Mouse (Mus musculus) B cell, adult 2 months (primary cell): ENCODE results near the gene Slc39a9.

Experiments used
- DNase-seq, 2 experiments: peaks; one replicate each; pipeline ENCODE4 v3.0.0; 2022

Gene Slc39a9

DNA sequence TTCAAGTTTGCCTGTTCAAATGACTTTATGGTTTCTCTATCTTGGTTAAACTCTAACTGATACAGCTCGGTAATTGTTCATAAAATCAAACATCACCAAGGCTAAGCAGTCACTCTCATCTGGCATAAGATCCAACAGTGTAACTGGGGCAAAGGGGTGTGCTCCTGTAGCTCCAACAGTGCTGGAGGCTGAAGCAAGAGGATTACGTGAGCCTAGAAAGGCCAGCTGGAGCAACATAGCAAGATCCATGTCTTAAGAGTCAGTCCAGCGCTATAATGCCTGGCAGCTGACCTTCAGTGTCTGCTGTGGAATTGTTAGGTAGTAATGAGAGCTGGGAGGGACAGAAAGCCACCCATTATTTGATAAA lies 11.0 kb downstream of the Slc39a9 start:
- DNase-seq = no peak

DNA sequence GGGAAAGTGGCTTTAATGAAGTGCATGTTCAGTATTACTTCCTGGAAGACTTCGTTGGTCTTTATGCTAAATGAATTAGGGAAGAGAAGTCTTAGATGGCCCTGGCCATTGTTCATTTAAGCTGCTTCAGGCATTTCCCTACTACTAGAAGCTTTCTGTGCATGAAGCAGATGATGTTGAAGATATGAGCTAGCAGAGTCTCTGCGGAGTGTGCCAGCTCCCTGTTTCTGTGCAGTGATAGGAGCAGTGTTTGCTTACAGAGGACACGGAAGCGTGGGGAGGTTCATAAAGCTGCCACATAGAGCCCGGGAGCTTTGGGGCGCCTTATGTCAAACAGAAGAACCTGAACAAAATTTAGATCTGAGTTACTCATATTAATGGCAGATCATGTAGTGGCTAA lies 15.0 kb downstream of the Slc39a9 start:
- no peak for DNase-seq

DNA sequence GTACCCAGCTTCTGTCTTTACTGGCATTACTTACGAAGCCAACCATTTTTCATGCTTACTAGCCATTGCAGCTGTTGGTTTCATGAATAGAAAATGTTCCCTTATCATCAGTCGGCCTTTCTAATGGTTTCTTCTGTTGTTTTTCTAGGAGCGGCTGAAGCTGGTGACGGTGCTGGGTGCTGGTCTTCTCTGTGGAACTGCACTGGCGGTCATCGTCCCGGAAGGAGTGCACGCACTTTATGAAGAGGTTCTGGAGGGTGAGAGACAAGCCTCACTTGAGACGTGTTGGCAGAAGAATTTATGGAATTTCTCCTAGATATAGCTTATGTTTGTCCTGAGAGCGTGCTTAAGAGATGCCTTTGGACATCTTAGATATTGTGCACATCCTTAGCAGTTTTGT lies 18.6 kb downstream of the Slc39a9 start:
- no peak for DNase-seq

DNA sequence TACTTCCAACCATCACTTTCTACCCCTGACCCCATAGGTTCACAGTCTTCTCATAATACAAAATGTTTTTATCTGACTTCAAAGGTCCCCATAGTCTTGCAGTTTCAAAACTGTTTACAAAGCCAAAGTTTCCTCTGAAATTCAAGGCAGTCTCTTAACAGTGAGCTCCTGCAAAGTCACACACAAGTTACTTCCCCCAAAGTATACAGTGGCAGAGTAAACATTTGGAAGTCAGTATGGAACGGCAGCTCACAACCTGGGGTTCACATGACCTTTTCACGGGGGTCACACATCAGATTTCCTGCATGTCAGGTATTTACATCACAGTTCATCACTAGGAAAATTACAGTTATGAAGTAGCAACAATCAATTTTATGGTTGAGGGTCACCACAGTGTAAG lies 20.3 kb downstream of the Slc39a9 start:
- no peak for DNase-seq

DNA sequence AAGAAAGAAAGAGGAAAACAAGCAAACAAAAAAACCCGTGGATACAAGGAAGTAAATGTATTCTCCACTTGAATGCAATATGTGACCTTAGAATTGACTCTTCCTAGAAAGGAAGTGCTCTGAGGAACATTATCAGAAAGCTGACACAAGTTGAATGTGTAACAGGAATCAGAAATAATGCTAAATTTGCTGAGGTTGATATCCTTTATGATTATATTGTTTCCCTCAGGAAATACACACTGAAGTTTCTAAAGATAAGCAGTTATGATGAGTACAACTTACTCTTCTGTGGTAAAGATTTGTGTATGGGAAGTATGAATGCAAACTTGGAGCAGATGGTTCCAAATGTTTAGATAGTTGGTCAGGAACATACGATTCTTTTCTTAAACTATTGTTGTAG lies 24.7 kb downstream of the Slc39a9 start:
- no peak for DNase-seq

DNA sequence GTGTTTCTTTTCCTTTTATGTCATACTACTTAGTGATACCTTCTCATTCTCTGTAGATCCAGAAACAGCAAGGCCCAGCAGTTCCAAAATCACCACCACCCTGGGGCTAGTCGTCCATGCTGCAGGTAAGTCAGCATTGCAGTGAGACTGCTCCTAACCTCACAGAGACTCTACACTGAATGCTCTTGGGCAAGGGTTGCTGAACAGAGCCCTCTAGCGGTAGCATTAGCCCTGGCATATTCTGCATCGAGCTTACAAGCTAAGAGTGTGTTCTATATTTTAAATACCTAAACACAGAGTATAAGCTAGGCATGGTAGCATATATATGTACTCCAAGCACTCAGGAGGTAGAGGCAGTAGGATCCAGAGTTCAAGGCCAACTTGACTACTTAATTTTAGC lies 29.5 kb downstream of the Slc39a9 start:
- peak; percentile 38 to 46 for DNase-seq

DNA sequence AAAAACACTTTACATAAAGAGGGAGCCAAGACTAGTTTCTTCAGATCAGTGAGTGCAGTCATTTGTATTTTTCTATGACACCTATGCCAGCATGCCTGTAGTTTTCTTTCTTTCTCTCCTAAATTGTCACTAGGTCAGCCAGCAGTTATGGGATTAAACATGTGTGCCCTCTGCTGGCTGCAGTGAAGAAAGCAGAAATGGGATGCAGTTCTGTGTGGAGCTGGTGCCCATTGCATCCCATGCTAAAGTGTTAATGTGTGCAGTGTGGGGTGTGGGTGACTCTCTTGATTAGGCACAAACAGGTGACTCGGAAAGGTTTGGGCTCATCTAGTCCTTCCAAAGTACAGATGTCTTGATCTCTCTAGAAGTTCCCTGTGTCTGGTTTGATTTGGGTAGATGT lies 37.7 kb downstream of the Slc39a9 start:
- peak; percentile 5 to 14 for DNase-seq

DNA sequence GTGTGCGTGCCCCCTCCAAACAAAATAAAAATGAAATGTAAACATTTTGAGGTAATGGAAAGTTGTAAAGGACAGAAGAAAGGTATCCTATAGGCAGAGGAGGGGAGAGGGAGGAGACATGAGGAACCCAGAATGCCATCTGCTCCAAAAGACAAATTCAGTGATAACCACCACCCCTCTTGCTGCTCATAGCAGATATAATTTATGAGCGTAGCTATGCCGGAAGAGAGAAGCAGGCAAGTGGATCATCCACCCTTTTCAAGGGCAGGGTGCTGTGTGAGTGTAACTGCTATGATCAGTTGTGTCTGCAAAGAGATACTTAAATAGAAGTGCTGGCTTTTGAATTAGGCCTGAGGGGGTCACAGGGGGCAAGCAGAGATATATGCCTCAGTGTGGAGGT lies 39.9 kb downstream of the Slc39a9 start:
- DNase-seq = no peak

DNA sequence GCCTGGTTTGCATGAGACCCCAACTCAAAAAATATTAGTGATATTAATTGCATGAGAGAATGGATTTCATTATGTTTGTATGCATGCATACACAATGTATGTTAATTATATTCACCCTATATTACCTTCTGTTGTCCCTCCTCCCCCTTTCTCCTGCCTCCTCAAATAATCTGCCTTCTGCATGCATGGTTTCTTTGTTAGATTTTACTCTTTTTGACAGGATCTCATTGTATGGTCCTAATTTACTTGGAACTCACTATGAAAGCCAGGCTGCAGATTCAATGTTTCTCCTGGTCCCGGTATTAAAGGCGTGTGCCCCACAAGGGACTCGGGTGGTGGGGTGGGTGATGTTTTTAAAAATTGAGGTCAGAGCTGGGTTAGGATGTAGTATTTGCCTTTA lies 40.6 kb downstream of the Slc39a9 start:
- no peak for DNase-seq

DNA sequence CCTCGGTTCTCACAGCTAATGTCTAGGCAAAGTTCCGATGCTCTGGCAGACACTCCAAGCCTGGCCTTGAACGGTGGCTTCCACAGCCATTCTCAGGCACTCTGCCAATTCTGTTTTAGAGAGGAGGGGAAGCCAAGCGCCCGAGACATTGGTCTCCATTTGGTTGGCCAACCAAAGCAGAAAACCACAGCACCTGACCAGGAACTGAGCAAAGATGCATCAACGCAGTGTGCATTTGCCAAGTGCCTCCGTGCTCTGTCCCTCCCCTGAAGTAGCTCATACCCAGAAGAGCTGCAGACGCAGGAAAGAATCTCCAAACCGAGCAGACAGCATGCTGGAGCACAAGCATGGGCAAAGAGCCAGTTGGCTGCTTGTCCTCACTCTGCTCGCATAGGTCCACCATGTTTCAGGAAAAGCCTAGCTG lies 44.1 kb downstream of the Slc39a9 start:
- no peak for DNase-seq

DNA sequence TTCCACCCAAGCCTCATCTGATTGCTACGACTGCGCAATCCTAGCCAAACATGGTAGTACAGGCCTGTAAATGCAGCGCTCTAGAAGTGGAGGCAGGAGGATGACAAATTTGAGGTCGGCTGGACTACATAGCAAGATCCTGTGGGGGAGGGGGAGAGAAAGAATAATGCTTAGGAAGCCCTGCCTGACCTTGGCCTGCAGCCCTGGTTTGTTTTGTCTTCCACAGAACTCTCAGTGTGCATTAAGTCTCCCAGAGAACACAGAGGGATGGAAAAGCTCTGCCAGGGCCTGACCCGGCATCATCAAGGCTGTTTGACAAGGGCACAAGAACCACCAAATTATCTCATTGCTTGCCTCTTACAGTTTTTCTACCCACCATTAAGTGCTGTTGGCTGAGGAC lies 46.0 kb downstream of the Slc39a9 start:
- no peak for DNase-seq

DNA sequence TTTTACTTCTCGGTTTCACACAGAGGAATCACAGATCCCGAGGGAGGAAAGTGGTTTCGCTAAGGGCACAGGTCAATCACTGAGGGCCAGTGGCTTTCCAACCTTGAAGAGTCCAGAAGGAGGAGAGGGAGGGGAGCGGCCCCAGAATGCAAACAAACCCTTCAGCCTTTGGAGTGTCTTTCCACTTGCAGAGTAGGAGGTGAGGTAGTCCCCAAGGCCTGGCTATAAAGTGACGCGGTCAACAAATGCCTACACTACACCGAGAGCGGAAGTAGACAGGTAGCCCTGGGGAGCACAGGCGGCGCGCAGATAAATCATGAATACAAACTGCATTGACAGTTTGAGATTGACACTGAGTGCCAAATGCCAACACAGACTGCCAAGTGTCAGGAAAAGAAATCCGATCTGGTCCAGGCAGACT lies 48.0 kb downstream of the Slc39a9 start:
- DNase-seq = peak; percentile 20 to 23

DNA sequence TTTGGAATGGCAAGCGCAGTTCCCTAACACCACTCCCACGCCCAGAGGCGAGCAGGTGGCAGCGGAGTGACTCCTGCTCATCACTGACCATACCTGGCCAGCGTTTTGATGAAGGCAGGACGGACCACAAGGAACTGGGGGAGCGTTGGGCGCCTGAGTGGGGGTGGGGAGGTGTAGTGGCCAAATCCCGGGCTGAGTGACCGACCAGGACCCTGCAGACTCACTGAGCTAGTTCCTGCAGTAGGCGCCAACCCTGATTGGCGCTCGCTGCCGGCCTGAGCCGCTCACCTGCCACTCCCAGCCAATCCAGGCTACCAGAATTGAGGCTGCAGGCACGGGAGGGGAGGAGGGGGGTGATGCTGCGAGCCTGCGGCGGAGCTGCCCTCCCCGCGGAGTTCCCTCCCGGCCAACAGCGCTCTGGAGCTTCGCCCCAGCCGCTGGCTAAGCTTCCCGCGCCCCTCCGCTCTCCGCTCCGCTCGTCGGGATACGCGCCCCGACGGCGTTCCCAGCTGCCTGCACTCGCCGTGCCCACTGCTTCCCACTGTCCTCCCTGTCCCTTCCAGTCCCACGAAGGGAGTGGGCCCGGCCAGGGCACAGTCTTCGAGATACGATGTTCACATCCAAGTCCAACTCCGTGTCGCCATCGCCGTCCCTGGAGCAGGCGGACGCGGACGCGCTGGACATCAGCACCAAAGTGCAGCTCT lies 48.7 kb downstream of the Slc39a9 start, which contains the start of gene Plekhd1:
Gene Plekhd1 (plus strand): TSS at position 323 of the 704 bp plus-strand sequence.
- peak in 1 of 2 experiments; percentile 23 for DNase-seq

DNA sequence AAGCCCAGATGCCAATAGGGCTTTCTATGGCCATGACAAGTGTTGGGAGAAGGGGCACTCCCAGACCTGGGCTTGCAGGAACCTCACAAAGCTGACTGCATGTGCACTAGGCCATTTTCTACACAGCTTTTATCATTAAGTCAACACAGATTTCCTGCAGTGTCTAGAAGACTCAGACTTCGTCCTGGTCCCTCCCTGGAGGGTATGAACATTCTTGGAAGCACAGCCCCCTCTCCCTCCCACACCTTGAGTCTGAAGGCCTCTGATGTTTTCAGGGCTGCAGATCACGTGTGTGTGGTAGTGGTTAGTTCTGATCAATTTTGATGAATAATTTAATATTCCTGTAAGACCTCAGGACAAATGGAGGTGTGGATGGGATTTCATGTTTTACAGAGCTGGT lies 50.0 kb downstream of the Slc39a9 start:
- DNase-seq = no peak

DNA sequence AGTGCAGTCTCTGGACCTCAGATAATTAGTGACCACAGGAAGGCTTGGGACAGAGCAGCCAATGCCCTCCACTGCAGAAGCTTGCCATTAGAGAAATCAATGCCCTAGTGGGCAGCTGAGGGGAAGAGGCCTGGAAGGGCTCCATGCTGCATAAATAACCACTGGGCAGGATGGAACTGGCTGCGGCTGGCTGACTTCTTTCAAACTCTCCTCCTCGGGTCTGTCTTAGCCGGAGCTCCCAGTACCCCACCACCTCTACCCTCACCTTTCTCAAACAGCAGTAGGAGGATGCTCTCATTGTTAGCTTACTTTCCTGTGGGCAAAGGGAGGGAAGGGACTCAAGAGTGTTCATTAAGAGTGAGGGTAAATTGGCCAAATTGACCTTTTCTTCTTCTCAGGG lies 51.3 kb downstream of the Slc39a9 start:
- no peak for DNase-seq

DNA sequence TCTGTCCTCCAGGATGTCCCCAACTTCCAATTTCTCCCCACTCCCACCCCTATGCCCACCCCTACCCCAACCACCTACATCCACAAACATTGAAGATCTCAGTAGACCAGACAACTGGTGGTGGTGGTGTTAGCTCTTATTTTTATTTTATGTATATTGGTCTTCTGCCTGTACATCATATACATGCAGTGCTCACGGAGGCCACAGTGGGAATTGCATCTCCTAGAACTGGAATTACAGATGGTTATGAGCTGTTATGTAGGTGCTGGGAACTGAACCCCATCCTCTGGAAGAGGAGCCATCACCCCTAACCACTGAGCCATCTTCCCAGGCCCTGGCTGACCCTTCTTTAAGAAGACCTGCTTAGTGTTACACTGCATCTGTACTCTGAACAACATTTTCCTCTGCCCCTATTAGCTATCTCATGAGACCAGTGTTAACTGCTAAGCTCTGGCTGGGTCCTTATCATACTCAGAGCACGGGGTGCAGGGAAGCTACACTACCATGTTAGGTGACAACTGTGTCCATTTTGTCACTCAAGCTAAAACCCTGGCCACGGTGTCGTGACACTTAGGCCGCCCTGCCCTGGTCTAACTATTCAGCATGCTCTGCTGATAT lies 55.0 kb downstream of the Slc39a9 start:
- no peak for DNase-seq

DNA sequence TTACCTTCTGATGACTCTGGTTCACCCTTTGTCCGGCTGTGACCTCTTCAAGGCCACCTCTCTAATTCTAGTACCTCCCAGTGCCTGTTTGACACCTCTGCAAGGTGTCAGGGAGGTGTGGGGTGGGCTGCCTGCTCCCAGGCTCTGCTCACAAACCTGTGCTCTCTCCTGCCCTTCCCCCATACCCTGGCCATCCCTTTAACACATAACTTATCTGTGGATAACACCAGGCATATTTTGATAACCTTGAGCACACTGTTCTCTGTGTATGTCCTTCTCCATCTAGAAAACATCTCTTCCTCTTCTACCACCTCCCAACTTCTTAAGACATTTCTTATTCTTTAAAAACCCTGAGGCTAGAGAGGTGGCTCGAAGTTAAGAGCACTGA lies 55.5 kb downstream of the Slc39a9 start:
- no peak for DNase-seq

DNA sequence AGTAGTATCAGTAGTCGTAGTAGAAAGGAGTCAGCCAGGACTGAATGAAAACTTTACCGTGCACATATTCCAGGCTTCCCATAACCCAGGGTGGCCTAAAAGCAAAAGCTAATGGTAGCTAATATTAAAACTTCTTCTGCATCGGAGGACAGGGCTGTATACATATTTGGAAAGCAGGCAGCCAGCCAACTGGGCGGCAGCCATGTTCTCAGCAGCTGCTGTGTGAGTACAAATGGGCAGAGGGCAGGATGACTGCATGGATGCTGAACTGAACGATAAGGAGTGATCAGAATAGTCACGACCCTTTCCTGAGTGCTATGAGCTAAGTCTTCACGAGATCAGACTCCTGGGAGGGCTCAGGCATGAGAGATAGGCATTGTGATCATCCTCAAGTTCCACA lies 57.6 kb downstream of the Slc39a9 start:
- no peak for DNase-seq

DNA sequence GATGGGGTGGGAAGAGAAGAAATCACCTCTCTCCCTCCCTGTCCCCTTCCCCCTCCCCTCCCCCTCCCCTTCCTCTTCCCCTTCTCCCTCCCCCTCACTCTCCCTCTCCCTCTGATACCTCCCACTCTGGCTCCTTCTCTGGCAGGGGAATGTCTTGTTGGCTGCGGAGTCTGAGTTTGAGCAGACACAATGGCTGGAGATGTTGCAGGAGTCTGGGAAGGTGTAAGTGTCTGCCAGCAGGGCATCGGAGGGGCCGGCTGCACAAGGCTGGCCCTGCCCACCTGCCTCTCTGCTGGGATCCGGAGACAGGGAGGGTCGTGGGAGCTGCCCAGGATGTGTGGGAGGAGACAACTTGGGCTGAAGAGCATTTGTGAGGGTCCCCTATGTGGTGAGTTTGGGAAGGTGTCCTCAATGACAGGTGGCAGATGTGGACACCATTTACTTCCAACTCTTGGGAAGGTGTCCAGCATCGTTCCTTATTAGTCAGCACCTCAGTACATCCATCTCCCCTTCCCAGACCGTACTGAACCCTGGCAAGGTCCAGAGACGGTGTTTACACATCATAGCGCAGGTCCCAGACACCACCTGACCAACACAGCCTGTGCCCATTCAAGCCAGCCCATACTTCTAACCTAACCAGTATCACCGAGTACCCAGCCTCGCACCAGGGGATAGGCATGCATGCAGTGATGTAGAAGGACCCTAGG lies 62.7 kb downstream of the Slc39a9 start:
- DNase-seq = no peak

DNA sequence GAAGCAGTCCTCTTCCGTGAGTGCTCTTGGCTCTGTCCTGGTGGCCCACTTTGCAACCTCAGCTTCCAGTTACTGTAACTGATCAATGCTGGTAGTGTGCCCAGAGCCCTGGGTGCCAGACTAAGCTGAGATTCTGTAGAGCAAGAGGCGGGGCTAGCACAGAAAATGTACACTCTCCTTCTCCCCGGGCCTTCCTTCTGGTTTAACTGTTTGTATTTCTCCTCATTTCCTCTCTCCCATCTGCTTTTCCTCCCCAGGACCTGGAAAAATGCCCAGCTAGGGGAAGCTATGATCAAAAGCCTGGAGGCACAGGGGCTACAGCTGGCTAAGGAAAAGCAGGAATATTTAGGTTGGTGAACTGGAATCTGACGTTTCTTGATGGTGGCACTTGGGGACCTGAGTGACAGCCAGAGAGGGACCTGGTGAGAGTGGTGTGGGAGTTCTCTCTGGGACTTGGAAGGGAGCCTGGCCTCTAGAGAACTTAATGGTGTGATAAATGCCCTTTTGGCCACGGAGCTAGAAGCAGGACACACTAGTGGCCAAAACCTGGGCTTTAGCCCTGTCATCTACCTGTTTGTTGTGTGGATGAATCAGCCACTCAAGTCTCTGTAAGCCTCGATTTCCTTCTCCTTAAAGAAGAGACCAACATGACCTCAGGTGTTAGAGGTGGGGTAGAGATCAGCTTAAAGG lies 63.4 kb downstream of the Slc39a9 start:
- no peak for DNase-seq

DNA sequence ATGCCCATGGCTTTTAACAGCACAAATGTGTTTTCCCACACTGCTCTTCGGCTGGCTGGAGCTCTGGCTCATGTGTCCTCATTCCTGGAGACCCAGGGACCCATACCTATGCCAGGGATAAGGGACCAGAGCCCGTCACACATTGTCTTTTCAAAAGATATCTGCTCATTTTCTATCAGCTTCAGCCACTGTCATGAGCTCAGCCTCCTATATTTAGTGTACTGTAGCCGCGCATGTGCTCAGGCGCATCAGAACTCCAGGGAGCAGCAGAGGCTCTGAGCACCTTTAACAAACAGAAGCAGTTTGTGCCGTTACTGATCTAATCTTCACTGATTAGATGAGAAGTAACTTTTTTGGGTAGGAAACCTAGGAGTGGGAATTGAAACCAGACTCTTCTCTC lies 72.2 kb downstream of the Slc39a9 start:
- DNase-seq = no peak

DNA sequence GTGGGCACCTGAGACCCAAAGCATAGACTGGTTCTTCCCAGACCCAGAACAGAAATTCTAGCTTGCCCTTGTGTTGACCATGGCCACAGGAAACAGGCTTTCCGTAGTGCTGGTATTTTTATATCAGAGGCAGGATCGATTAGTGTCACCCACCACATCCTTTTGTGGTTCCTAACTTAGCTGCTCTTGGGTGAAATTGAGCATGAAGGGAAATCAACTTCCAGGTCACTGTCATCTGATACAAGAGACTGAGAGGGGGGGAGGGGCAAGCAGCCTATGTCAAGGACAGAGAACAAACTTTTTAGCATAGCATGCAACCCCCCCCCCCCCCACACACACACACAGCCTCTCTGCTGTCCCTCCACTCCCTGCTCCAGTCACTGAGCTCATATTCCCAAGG lies 75.5 kb downstream of the Slc39a9 start:
- DNase-seq = no peak

DNA sequence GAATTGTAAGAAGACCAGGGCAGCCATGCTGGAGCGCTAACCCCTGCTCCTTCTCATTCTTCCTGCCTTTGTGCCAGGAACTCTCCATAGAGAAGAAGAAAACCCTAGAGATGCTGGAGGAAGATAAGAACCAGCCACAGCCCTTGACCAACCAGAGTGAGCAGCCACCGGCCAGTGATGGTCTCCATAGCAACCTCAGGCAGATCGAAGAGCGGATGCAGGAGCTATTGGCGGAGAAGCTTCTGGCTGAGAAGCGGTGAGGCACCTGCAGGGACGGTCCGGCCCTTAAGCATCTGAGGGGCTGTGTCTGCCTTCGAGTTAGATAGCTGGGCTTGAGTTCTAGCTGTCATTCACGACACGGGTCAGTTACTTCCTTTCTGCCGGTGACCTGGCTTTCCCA lies 76.8 kb downstream of the Slc39a9 start:
- no peak for DNase-seq

DNA sequence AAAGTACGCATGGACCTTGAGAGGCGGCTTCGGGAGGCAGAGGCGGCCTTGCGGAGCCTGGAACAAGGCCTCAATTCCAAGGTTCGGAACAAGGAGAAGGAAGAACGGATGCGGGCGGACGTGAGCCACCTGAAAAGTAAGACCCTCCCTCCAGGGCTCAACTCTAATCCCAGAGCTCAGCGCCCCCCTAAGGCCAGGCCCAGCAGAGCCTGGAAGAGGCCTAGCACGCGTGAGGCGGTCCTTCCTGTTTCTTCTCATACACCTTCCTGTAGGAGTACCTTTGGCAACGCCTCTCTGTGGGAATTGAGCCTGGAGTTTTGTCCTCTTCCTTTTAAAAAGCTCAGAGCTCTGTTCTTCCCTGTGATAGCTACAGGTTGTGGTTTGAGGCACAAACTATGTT lies 77.8 kb downstream of the Slc39a9 start:
- no peak for DNase-seq
